Mouse (Mus musculus): Measurements from ENCODE around the gene Ubtd2.
"Not testable (repeated sequence)": the region's sequence is repeated elsewhere in the genome, so short reads cannot be mapped to it uniquely, and the experiment has no call there.

Gene Ubtd2

DNA sequence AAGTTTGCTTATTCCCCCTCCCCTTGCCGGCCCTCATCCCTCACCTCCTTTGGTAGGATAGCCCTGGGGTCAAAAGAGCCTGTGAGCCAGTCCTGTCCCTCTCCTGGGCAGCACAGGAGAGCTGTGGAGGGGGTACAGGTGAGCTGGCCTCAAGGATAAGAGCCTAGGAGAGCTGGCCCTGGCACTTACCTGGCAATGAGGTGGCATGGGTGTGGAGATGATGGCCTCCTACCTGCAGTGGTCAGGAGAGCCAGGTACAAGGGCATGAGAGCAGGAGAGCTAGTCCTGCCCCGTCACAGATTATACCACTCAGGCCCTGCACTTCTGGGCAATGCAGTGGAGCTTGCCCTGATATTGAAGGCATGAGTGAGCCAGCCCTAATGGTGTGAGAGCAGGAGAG, 9.1 kb downstream of the Ubtd2 start:
- DNase-seq (ENCODE audit: low spot score): no peak

DNA sequence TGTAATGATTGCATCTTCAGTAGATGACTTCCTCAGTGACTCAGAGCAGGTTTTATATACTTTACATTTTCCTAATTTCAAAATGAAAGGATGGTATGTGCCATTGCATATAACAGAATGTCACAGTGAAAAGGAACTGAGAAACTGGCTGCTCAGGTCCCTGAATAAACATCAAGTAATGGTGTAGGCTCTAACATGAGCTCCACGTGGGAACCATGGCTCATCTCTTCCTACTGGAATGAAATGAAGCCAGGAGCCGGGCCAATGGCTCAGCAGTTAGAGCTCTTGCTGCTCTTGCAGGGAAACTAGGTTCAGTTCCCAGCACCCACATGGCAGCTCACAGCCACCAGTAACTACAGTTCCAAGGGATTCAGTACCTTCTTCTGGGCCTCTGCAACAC, 16.8 kb downstream of the Ubtd2 start:
- DNase-seq (ENCODE audit: low spot score): no peak

GRCm38 (mm10) chr11:32474725-32475124, 19.6 kb downstream of the Ubtd2 start:
- DNase-seq (ENCODE audit: low spot score): no peak

GRCm38 (mm10) chr11:32475487-32476236, 20.5 kb downstream of the Ubtd2 start:
- DNase-seq (ENCODE audit: low spot score): no peak

DNA sequence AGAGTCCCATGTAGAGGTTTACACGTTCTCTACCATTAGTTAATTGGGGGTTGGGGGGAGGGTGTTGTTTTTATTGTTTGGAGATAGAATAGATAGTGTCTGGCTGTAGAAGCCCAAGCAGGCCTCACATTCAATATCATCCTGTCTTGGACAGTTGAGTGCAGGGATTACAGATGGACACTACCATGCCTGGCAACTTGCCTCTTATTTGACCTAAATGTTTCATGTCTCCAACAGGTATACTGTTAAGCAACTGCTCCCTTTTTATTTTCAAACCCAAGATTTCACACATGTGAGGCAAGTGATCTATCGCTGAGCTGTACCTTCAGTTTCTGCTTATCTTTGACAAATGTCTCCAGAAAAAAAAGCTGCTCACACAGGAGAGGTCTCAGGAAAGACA, 26.4 kb downstream of the Ubtd2 start:
- DNase-seq (ENCODE audit: low spot score): no peak

DNA sequence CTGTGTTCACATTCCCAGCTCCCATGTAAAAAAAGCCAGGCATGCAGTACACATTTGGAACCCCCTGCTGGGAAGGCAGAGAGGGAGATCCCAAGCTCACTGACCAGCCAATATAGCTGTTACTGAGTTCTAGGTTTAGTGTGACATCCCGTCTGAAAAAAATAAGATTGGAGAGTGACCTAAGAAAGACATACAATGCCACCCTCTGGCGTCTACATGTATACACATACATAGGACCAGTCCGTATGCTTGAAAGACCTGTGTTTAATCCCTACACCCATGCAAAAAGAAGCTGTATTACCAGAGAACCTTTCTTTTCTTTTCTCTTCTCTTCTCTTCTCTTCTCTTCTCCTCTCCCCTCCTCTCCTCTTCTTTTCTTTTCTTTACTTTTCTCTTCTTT, 30.1 kb downstream of the Ubtd2 start:
- no peak for DNase-seq (ENCODE audit: low spot score)

DNA sequence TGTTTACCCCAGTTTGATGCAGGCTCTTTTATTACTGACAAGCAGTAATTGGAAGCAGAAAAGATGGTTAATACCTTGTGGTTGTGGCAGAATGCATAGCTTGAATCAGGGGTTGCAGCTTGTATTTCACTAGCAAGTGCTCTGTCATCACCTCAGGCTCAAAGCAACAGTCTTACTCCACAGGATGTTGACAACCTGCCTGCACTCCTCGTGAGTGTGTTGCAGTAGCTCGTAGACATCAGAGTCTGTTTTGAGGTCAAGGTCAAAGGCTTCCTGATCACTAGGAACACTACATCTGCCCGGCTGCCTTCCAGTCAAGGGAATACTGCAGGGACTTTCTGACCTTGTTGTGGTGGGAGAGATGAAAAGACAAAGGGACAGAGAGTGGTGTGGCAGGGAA, 31.5 kb downstream of the Ubtd2 start:
- DNase-seq (ENCODE audit: low spot score): no peak

DNA sequence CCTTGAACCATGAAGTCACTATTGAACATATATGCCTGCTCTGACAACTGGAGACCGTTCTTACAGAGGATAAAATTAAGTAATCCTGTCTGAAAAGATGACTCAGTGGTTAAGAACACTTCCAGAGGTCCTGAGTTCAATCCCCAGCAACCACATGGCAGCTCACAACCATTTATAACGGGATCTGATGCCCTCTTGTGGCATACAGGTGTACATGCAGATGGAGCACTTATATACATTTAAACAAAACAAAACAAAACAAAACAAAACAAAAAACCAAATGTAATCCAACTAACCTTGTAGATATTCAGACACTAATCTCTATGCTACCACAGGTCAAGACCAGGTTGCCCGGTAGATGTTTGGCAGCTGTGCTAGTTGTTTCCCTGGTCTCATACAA, 32.3 kb downstream of the Ubtd2 start:
- DNase-seq (ENCODE audit: low spot score): no peak

DNA sequence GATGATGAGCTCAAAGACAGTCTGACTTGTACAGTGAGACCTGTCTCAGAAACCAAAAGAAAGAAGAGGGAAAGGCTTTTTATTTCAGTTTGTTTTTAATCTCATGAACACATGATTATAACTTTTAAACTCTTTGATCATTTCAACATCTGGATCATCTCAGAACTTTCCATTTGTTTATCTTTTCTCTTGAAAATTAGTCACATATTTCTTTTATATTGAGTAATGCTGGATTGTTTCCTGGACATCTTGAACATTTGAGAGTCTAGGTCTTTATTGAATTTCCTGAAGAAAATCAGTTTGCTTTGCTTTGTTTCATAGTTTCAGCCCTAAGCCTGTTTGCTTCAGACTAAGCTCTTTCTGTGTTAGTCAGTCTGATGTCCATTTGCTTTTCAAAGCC, 33.2 kb downstream of the Ubtd2 start:
- DNase-seq (ENCODE audit: low spot score): no peak

GRCm38 (mm10) chr11:32488808-32489670, 33.9 kb downstream of the Ubtd2 start:
- DNase-seq (ENCODE audit: low spot score): no peak

DNA sequence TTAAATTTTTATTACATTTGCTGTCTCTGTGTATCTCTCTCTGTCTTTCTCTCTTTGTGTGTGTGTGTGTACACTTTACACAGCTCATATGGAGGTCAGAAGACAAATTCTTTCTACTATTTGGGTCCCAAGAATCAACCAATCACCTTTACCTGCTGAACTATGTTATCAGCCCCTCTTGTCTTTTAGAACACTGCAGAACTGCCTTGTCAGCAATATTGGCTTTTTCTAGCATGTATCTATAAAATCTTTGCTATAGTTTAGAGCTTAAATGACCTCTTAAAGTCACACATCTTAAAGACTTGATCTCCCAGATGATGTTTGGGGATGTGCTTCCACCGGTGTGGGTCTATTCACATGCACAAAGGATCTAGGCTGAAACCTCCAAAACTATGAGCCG, 35.9 kb downstream of the Ubtd2 start:
- no peak for DNase-seq (ENCODE audit: low spot score)

DNA sequence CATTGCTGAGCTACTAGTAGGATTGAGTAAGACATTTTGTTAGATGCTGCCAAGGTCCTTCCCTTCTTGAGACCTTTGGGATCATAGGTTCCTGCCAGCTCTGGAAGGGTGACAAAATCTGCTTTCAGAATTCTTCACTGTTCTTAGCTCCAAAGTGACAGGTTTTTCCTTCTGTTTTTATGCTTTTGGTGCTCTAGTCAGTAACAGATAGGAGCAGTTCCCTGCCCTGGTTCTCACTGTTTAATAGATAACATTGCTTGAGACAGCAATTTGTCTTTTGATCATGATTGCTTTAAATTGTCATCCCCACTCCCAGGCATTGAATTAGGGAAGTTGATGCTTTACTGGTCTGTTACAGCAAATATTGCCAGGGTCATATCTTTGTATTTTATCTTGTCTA, 38.1 kb downstream of the Ubtd2 start:
- DNase-seq (ENCODE audit: low spot score): no peak

- no peak for DNase-seq (ENCODE audit: low spot score)
Observed at GRCm38 (mm10) chr11:32495283-32495682, 40.1 kb downstream of the Ubtd2 start.

- no peak for DNase-seq (ENCODE audit: low spot score)
Observed at GRCm38 (mm10) chr11:32498757-32499535, 43.8 kb downstream of the Ubtd2 start.

DNA sequence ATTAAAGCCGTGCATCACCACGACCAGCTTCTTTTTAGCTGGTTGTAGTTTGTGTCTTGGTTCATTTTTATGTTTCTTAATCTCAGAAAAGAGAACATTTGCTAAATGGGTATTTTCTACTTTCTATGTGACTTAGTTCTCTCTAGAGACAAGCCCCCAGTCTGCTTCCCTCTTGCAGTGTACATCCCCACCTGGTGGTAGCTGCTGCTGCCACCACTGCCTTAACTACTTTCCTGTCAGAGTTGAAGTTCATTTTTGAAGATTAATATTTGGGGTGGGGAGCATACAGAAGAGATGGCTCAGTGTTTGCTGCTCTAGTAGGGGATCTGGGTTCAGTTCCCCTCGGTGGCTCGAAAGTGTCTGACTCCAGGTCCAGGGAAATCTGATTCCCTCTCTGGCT, 44.8 kb downstream of the Ubtd2 start:
- DNase-seq (ENCODE audit: low spot score): no peak

DNA sequence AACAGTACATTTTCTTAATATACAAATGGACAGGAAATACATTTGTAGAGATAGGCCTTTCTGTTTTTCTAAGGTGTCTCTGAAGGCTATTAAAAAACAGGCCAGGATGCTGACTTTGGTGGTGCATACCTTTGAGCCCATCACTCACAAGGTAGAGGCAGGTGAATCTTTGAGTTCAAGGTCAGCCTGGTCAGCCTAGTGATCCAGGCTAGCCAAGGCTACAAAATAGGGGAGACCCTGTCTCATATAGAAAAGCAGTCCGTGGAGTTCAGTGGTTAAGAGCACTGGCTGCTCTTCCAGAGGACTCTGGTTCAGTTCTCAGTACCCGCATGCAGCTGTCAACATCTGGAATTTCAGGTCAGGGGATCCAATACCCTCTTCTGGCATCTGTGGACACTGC, 48.5 kb downstream of the Ubtd2 start:
- no peak for DNase-seq (ENCODE audit: low spot score)

GRCm38 (mm10) chr11:32505091-32505739, 50.0 kb downstream of the Ubtd2 start:
- no peak for DNase-seq (ENCODE audit: low spot score)

- no peak for DNase-seq (ENCODE audit: low spot score)
Observed at GRCm38 (mm10) chr11:32510930-32511329, 55.8 kb downstream of the Ubtd2 start.

- DNase-seq (ENCODE audit: low spot score): not testable (repeated sequence)
Observed at GRCm38 (mm10) chr11:32514853-32515252, 59.7 kb downstream of the Ubtd2 start.

DNA sequence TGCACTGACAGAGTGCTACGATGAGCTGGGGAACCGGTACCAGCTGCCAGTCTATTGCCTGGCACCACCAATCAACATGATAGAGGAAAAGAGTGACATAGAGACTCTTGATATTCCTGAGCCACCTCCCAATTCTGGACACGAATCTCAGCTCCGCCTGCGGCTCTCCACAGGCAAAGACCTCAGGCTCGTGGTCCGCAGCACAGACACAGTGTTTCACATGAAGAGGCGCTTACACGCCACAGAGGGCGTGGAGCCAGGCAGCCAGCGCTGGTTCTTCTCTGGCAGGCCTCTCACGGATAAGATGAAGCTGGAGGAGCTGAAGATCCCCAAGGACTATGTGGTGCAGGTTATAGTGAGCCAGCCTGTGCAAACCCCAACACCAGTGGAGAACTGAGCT, 60.9 kb downstream of the Ubtd2 start:
- DNase-seq (ENCODE audit: low spot score): no peak

GRCm38 (mm10) chr11:32516916-32517712, 61.9 kb downstream of the Ubtd2 start:
- no peak for DNase-seq (ENCODE audit: low spot score)
